Mouse (Mus musculus): ENCODE results near the gene Tradd.

Tradd gene

GRCm38 (mm10) chr8:105270101-105270915 lies 5.9 kb upstream of the Tradd start:
- 21% methylated on average over 39 of the region's 39 CpGs for WGBS

DNA sequence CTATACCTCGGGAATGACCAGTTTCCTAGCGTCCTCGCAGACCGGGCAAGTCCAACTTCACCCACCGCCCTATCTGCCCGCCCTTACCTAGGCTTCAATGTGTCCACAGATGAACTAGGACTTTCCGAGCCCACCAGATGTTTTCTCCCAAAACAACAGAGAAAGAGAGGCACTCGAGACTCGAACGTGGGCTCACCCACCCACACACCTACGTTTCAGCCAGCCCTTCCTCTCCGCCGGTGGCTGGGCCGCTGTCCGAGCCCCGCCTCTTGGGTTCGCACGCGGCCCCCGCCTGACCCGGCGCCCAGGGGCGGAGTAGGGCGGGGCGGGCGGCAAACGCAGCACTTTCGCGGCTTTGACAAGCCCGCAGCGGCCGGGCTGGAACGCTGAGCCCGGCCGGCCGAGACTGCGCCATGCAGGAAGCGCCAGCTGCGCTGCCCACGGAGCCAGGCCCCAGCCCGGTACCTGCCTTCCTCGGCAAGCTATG lies 5.1 kb upstream of the Tradd start, which contains the start of gene Hsf4:
Hsf4 (plus strand) TSS at position 341 of the 487 bp plus-strand sequence.
- WGBS: 3% methylated on average over 42 of the region's 42 CpGs

- 6% methylated on average over 10 of the region's 10 CpGs for WGBS
Observed at GRCm38 (mm10) chr8:105269075-105269458, 4.7 kb upstream of the Tradd start.

DNA sequence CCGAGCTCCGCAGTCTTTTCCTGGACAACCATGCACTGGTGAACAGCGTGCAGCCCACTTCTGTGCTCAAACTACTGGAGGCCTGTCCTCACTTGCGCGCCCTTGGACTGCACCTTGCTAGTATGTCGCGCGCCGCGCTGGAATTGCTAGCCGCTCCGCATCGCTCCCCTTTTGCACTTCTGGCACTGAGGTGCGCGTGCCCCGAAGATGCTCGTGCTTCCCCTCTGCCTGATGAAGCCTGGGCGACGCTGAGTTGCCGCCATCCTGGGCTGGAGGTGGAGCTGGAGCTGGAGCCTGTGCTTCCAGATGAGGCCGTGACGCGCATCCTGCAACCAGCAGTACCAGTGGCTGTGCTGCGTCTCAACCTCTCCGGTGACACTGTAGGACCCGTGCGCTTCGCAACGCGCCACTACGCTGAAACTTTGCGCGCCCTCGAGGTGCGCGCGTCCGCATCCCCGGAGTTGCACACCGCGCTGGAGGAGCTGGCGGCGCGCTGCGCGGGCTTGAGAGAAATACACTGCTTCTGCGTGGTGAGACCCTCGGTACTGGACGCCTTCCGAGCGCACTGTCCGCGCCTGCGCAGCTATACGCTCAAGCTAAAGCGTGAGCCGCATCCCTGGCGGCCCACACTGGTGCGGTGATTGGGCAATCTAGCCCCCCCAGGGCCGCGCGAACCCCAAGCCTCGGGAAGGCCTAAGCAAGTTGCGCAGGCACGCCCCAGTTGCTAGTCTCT lies 4.1 kb upstream of the Tradd start:
- WGBS: 7% methylated on average over 65 of the region's 65 CpGs

DNA sequence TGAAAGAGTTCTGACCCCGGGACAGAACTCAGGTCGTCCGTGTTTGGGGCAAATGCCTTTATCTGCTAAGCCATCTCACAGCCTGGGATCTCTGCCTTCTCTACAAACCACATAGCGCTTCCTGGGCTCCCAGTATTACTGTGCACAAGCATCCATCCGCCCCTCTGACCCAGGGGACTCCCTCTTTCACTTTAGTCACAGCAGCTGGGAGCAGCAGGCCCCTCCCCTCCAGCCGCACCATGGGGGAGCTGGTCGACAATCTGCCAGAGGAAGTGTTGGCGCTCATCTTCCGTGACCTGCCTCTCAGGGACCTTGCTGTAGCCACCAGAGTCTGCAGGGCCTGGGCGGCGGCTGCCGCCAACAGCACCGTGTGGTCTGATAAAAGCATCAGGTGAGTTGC lies 2.4 kb upstream of the Tradd start:
- WGBS: 52% methylated on average over 13 of the region's 13 CpGs

- 16% methylated on average over 10 of the region's 10 CpGs for WGBS
Observed at GRCm38 (mm10) chr8:105265128-105265527, 719 bp upstream of the Tradd start.

GRCm38 (mm10) chr8:105263244-105263912 lies 1.0 kb downstream of the Tradd start:
- WGBS: 49% methylated on average over 16 of the region's 16 CpGs

DNA sequence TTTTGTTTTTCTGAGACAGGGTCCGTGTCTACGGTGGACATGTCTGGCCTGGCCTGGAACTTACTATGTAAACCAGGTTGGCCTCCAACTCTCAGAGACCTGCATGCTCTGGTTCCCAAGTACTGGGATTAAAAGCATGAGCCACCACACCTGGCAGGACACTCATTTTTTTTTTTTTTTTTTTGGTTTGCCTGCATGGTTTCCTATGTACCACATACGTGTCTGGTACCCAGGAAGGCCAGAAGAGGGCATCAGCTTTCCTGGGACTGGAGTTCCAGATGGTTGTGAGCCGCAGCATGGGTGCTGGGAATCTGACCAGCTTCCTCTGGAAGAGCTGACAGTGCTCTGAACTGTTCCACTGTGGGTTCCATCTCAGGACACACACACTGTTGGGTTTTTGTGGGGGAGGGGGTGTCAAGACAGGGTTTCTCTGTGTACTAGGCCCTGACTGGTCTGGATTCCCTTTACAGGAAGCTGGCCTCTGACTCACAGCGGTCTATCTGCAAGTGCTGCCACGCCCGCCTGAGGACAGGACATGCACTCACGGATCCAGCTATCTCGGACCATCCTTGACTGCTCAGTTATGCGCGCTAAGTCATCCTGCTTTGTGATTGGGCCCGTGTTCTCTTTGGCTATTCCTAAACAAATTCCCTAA lies 3.0 kb downstream of the Tradd start:
- 92% methylated on average over 12 of the region's 12 CpGs for WGBS

DNA sequence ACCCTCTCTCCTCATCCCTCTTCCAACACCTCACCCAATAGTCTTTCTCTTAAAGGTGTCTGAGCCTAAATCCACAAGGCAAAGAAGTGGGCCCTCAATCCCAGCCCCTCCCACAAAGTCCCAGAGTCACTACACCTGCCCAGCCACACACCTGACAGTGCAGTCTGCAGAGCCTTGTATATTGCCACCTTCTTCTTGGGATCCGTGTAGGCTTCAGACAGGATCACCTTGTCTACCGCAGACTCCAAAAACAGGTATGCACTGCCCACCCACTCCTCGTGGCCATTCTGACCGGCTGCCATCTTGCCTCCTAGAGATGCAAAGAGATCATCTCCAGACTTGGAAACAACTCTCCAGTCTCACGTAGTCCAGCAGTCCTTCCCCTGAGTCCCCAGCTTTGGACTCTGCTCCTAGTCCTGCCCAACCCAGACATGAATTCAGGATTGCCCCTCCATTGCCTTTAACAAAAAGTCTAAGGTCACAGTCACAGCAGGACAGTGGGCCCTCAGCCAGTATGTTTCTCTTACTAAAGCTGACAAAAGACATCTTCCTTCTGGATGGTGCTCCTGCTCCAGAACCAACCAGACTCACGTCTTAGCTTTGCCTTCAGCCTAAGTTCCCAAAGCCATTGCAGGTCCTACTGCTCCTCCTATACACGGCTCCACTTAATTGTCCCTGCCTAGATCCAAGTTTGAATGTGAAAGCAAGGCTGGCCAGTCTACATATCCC lies 3.9 kb downstream of the Tradd start:
- 81% methylated on average over 7 of the region's 7 CpGs for WGBS

DNA sequence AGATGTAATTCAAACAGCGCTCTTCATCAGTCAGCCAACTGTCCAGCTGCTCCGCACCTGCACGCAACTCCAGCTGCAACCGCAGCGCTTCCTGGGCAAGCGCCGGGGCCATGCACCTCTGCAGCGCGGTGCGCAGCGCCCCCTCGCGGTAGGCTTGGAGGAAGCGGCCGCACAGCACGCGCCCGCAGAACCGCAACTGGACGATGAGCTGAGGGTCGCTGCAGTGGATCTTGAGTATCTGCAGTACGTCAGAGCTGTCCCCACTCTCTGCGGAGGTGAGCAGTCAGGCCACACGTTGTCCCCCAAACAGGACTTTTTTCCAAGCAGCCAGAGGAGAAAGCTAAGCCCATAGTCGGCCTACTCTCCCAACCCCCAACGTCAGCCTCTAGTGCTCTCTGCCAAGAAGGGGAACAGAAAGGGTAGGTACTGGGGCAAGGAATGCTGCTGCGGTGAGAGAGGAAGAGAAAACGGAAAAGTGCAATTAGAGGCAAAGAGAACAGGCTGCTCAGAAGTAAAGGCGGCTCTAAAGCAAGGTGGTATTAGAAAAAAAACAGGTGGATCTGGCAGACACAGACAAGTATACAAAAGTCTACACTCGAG lies 4.6 kb downstream of the Tradd start:
- 7% methylated on average over 30 of the region's 30 CpGs for WGBS

DNA sequence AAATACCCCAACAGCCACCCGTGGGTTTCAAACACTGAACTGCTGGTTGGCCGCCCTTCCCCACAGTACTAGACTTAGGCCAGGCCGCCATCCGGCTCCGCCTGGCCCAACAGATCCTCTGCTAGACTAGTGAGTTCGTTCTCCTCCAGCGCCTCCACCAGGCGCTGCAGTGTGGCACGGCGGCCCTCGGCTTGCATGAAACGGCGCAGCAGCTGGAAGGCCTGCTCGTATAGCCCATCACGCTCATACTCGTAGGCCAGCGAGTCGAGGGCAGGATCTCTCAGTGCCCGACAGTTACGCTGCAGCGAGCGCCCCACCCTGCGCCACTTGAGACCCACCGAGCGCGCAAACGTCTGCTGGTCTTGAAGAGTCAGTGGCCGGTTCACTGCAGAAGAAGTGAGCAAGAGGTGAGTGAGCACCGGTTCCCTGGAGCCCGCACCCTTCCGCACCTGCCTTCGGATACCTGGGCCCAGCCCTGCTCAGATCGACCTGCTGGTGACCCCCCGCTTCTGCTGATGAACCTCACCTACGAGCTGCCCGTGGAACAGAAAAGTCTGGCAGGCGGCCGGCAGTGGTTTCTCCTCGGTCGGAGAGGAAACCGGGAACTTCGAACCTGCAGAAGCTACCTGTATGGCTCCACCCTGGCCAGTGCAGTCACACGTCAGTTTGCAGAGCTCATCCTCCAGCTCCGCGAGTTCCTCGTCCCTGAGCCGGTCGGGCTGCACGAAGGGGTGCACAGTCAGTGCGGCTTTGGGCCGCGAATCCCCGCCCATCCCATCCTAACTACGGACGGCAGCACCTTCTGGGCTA lies 5.3 kb downstream of the Tradd start:
- 19% methylated on average over 55 of the region's 55 CpGs for WGBS

DNA sequence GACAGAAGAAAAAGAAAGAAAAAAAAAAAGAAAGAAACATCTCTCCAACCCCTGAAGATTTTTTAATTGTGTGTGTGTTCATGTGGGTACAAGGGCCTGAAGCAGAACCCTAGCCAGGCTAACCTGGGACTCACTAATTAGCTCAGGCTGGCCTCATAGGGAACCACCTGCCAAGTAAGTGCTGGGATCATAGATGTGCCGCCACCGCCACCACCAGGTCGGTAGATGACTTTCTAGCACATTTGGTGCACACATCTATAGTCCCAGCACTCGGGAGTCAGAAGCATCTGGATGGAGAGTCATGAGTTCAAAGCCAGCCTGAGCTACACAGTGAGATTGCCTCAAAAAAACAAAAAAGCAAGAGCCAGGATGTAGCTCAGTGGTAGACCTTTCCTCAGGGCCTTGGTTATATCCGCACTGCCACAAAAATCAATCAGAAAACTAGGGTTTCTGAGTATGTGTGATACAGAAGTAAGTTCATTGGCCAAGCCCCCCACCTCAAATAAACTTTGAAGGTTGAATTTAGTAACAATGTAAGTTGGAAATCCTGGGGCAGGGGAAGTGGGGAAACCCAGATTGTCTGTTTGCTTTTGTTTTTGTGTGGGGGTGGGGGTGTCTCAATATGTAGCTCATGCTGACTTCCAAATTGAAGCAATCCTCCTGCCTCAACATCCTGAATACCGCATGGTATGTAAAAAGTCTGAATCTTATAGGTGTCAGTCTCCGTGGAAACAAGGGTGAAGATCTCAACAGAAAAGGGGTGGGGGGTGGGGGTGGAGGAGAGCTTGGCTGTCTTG lies 6.9 kb downstream of the Tradd start:
- WGBS: 82% methylated on average over 7 of the region's 7 CpGs

GRCm38 (mm10) chr8:105254966-105255350 lies 9.5 kb downstream of the Tradd start, which contains the start of gene B3gnt9:
TSS of gene B3gnt9 (minus strand) at chr8:105255153.
- WGBS: 10% methylated on average over 14 of the region's 14 CpGs

- WGBS: under 1% methylated on average over 71 of the region's 74 CpGs
Observed at GRCm38 (mm10) chr8:105254152-105254965, 10.1 kb downstream of the Tradd start.

GRCm38 (mm10) chr8:105253766-105254151 lies 10.7 kb downstream of the Tradd start:
- 41% methylated on average over 20 of the region's 20 CpGs for WGBS

DNA sequence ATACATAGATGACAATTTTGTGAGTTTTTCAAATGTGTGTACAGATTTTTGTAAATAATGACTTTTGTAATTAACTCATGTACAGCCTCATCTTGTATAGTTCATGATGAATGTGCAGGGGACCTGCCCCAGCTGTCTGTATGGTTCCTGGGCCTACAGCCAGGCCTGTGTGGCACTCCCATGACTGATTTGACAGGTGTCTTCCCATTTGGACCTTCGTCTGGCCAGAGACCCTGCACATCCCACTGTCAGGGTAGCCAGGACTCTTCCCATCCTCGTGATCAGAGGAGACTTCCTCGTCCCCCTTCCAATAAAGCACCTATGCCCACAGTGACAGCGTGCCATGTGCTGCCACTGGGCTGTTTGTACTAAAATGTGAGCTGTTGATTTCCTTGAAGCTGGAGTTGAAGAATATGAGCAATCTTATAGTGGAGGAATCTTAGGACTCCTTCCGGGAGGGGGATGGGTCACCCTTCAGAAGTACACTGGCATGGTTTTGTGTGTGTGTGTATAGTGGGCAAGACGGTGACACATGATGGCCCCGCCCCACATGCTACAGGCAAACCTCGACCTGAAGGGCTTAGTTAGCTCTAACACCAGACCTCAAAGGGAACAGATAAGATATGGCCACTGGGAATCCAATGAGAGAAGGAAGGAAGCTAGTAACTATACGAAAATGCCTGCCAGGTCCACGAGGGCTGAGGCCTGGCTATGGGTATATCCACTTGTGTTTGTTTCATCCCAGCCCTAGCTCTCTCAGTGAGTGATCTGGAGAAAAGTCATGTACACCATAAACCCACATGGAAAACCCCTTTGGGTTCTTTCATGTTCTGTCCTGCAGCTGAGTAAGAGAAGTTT lies 11.5 kb downstream of the Tradd start:
- WGBS: 94% methylated on average over 10 of the region's 10 CpGs

DNA sequence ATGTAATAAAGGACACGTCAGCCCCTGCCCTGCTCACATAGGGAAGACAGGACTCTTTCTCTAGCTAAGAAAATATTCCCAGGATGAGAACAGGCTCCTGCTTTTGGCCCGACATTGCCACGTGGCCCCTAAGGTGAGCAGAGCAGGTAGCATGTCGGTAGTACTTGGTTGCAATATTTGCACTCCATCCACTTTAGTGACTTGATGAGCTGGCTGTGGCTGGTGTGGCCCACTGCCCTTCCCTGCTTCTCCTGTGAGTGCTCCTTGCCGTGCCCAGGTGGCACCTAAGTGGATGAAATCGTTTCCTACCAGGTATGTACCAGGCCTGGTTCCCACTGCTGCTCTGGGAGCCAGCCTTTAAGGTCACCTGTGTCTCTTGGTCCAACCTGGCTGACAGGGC lies 12.5 kb downstream of the Tradd start:
- 96% methylated on average over 6 of the region's 6 CpGs for WGBS

Data from cerebral cortex, adult 2 months (tissue).